Mouse (Mus musculus) olfactory bulb, adult 2 months (tissue): ENCODE measurements around the gene Suclg1.

Experiments
- CTCF ChIP-seq: fragments of 200-500 bp; IDR thresholded peaks from 2 replicates; pipeline ENCODE4 v1.5.1; 2012; ENCODE audit warnings: low read depth, mild to moderate bottlenecking, low read length, moderate library complexity; ENCODE audit not compliant: insufficient read depth
- POLR2A ChIP-seq: fragments of 200-500 bp; IDR thresholded peaks from 2 replicates; pipeline ENCODE4 v1.6.1; 2012; ENCODE audit warnings: mild to moderate bottlenecking, low read depth, low read length, moderate library complexity; ENCODE audit not compliant: insufficient read depth

GRCm38 (mm10) chr6:73286326-73286725 is 38.1 kb downstream of the Suclg1 start:
- TF ChIP-seq CTCF (no peak), POLR2A (no peak)
